Mouse (Mus musculus) midbrain, embryonic 16.5 days (tissue): Measurements from ENCODE around the gene Vwa8. TPM values are rescaled to one million over a fixed set of nuclear protein-coding genes. Genes with fewer than 3 reads are reported as not detected.

Source experiments
- ATAC-seq: fragments of 200-750 bp; cut with Nextera tagmentation; 2 replicates; pipeline ENCODE4 v1.8.0; 2017; ENCODE audit warnings: moderate TSS enrichment
- H3K27ac ChIP-seq: fragments of 300-500 bp; sonication (generic); 2 replicates; pipeline ENCODE4 v1.5.1; 2014; ENCODE audit warnings: mild to moderate bottlenecking, low read length, mixed read lengths
- H3K27me3 ChIP-seq: fragments of 300-500 bp; sonication (generic); 2 replicates; pipeline ENCODE4 v1.6.1; 2014; ENCODE audit warnings: low read depth, low read length, mixed read lengths; ENCODE audit not compliant: control insufficient read depth, insufficient read depth
- H3K36me3 ChIP-seq: fragments of 300-500 bp; sonication (generic); 2 replicates; pipeline ENCODE4 v1.6.1; 2014; ENCODE audit warnings: mild to moderate bottlenecking, low read length, moderate library complexity, mixed read lengths; ENCODE audit not compliant: control insufficient read depth, insufficient read depth
- H3K4me1 ChIP-seq: fragments of 300-500 bp; sonication (generic); 2 replicates; pipeline ENCODE4 v1.6.1; 2014; ENCODE audit warnings: mild to moderate bottlenecking, low read length, mixed read lengths; ENCODE audit not compliant: control insufficient read depth, insufficient read depth
- H3K4me2 ChIP-seq: fragments of 300-500 bp; sonication (generic); 2 replicates; pipeline ENCODE4 v1.6.1; 2014; ENCODE audit warnings: mild to moderate bottlenecking, low read length, mixed read lengths
- H3K4me3 ChIP-seq: fragments of 300-500 bp; sonication (generic); 2 replicates; pipeline ENCODE4 v1.5.1; 2014; ENCODE audit warnings: low read depth, mild to moderate bottlenecking, low read length, moderate library complexity, mixed read lengths
- H3K9ac ChIP-seq: fragments of 300-500 bp; sonication (generic); 2 replicates; pipeline ENCODE4 v1.6.1; 2014; ENCODE audit warnings: low read depth, low read length, mixed read lengths
- H3K9me3 ChIP-seq: fragments of 300-500 bp; sonication (generic); replicated peaks from 2 replicates; pipeline ENCODE4 v1.6.1; 2014; ENCODE audit warnings: mild to moderate bottlenecking, low read length, mixed read lengths; ENCODE audit not compliant: control insufficient read depth, poor library complexity, severe bottlenecking
- WGBS: fragments of 180-500 bp; shearing (Covaris S2); extraction: QIAGEN DNeasy Blood & Tissue Kit; methylation state at CpG from one replicate; pipeline ENCODE4 v1.1.7; 2014; 5-methylcytosine and 5-hydroxymethylcytosine counted together
- polyA plus RNA-seq: library from polyadenylated mRNA; unstranded; fragments of >200 nt; fragmentation: Nextera tagmentation; extraction: Ambion mirVana; gene quantifications from 2 replicates; pipeline ENCODE4 v1.2.1, GENCODE M21; 2015

Vwa8 gene
- polyA plus RNA-seq, 1 experiment from 2014 or later, result 7.3 TPM

DNA sequence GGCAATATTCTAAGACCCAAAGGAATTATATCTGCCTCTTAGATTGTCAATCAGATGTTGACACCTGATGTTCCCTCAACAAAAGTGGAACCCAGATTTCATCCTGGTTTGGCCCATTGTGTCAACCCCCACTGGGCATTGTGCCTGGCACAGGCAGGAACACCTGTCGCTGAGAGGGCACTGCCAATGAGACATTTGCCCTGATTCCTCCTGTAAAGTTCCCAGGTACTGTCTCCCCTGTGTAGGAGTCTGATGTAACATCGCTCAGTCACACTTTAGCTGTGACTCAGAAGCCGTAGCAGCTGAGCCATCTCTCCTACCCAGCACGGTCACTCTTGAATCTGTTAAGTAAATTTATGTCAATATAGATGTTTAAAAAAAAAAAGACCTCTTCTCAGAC lies 382.8 kb downstream of the Vwa8 start:
- ATAC-seq, result no peak
- Histone ChIP-seq H3K9me3 (no peaks in the 10 kb centered on the region), H3K36me3 (no peaks in the 10 kb centered on the region), H3K27me3 (no peaks in the 10 kb centered on the region), H3K27ac (no peak overlapping the region), H3K4me3 (no peak overlapping the region), H3K4me1 (no peaks in the 10 kb centered on the region), H3K4me2 (no peak overlapping the region), H3K9ac (no peak overlapping the region)
- WGBS, result 87% methylated on average over 4 of the region's 4 CpGs

DNA sequence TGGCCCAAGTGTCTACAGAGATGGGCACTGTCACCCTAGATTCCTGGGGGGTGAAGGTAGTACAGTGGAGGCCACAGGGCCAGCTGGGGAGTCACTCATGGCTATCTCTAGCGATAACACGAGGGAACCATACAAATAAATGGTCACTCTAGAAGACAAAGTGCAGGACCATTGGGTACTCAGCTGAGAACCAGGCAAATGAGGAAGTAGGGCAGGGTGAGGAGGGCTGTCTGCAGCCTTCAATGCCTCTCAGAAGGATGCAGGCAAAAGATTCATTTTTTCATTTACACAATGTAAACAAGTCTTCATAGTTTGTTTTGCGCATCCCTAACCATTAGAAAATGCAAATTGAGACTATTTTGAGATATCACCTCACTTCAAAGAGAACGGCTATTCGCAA lies 384.8 kb downstream of the Vwa8 start:
- Histone ChIP-seq H3K4me1 (no peaks in the 10 kb centered on the region), H3K27ac (no peak overlapping the region), H3K9me3 (no peaks in the 10 kb centered on the region), H3K4me2 (no peak overlapping the region), H3K36me3 (no peaks in the 10 kb centered on the region), H3K4me3 (no peak overlapping the region), H3K9ac (no peak overlapping the region), H3K27me3 (no peaks in the 10 kb centered on the region)
- 93% methylated on average over 5 of the region's 5 CpGs for WGBS
- no peak for ATAC-seq

DNA sequence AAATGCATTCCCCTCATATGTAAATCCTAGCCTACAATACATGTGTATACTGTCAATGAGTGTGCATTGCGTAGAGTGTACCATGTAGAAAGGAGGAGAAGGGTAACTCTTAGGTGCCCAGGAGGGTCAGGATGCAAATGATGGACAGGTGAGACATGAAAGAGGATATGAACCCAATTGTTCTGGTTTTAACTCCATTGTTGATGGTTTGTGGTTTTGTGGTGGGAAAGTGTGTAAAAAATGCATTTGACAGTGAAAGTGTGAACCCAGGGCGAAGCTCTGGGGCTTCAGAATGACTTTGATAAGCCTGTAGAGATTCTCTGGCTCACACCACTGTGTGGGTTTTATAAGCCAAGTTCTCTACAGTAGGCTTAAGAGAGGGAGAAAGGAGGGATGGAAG lies 385.7 kb downstream of the Vwa8 start:
- H3K9ac ChIP-seq, result no peak overlapping the region
- 98% methylated on average over 2 of the region's 2 CpGs for WGBS
- H3K9me3 ChIP-seq, result no peaks in the 10 kb centered on the region
- no peak overlapping the region for H3K4me2 ChIP-seq
- no peaks in the 10 kb centered on the region for H3K27me3 ChIP-seq
- no peak for ATAC-seq
- H3K27ac ChIP-seq, result no peak overlapping the region
- H3K36me3 ChIP-seq, result no peaks in the 10 kb centered on the region
- H3K4me1 ChIP-seq, result no peaks in the 10 kb centered on the region
- no peak overlapping the region for H3K4me3 ChIP-seq

DNA sequence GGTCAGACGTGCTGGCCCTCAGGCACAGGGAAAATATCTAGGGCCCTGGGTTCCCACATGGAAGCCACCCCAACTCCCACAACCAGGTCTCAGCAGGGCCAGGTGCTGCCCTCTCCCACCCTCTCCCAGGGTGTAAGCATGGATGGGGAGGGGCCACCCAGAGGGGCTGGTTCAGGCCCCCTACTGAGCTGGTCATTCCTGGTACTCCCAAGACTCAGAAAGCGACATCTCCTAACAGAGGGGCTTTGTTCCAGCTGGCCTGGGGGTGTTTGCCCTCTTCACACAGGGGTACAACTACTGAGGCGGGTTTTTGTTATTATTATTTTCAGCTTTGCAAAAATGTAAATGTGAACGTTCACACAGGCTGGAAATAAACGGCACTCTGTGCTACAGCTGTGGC lies 386.3 kb downstream of the Vwa8 start:
- H3K4me2 ChIP-seq, result no peak overlapping the region
- no peaks in the 10 kb centered on the region for H3K4me1 ChIP-seq
- H3K27me3 ChIP-seq, result no peaks in the 10 kb centered on the region
- H3K9ac ChIP-seq, result no peak overlapping the region
- H3K36me3 ChIP-seq, result no peaks in the 10 kb centered on the region
- H3K9me3 ChIP-seq, result no peaks in the 10 kb centered on the region
- H3K4me3 ChIP-seq, result no peak overlapping the region
- no peak for ATAC-seq
- WGBS, result 59% methylated on average over 5 of the region's 5 CpGs
- H3K27ac ChIP-seq, result no peak overlapping the region

DNA sequence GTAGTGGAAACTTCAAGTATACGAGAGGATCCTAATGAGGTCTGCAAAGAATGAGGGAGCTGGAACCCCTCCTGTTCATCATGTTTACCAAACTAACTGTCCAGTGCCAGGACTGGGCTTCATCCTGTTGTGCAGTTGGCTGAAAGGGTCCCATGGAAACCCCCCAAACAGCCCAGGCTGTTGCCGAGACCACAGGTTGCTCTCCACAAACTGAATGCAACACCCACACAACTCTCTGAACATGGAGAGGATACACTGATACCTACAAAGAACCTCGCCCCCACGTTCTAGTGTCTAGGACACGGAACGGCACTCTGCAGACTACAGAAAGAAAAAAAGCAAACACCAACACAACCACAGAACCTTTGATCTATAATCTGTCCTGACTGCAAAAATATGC lies 387.4 kb downstream of the Vwa8 start:
- Histone ChIP-seq H3K27ac (no peak overlapping the region), H3K4me3 (no peak overlapping the region), H3K9ac (no peak overlapping the region), H3K4me1 (no peaks in the 10 kb centered on the region), H3K36me3 (no peaks in the 10 kb centered on the region), H3K4me2 (no peak overlapping the region), H3K9me3 (no peaks in the 10 kb centered on the region), H3K27me3 (no peaks in the 10 kb centered on the region)
- ATAC-seq, result no peak
- WGBS, result 85% methylated on average over 6 of the region's 6 CpGs

DNA sequence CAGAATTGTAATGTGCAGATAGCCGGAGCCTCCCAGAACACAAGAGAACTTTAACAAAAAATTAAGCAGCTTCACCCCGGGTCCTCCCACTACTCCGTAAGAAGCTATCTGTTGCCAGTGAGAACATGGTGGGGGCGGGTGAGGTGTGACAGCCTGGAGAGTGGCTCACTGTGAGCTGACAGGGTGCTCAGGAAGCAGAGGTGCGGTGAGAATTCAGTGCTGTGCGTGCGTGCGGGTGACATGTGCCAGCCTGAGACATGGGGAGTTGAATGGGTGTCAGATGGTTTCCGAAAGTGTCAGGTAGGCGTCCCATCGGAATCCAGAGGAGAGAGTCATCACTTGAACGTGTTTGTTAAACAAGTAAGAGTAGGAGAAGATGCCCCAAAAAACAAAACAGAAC lies 390.6 kb downstream of the Vwa8 start:
- no peak overlapping the region for H3K4me3 ChIP-seq

DNA sequence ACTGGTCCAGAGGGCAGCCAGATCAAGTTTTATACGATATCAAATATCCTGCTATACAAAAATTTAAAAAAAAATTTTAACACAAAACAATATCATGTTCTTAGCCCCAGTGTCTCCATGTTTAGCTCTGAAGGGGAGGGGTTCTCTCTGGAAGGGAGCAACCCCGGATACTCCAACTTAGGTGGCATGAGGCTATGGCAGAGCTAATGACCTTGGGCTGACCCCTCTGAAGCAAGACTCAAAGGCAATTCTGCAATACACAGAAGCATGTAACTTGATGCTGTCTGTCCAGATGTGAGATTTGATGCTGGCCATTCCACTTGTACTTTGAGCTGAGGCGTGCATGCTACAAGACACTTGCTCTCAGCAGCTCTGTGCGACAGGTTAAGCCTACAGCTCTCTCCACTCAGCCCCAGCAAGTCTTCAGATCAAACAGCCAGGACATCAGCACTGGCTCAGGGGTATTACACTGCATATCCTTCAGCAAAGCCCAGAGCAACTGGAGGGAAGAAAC lies 392.3 kb downstream of the Vwa8 start:
- H3K4me1 ChIP-seq, result 0 out of 2 replicates have a peak, but pooled peaks cover 2% of the 10 kb centered on the region
- H3K36me3 ChIP-seq, result no peaks in the 10 kb centered on the region
- no peaks in the 10 kb centered on the region for H3K9me3 ChIP-seq
- no peak overlapping the region for H3K9ac ChIP-seq
- H3K4me3 ChIP-seq, result no peak overlapping the region
- no peak overlapping the region for H3K27ac ChIP-seq
- no peaks in the 10 kb centered on the region for H3K27me3 ChIP-seq
- WGBS, result 87% methylated on average over 4 of the region's 4 CpGs
- H3K4me2 ChIP-seq, result no peak overlapping the region
- no peak for ATAC-seq

More for the DNA sequence above, 390.6 kb downstream of the Vwa8 start:
- H3K27ac ChIP-seq, result no peak overlapping the region
- no peaks in the 10 kb centered on the region for H3K27me3 ChIP-seq
- 93% methylated on average over 12 of the region's 12 CpGs for WGBS
- H3K4me1 ChIP-seq, result no peaks in the 10 kb centered on the region
- no peak overlapping the region for H3K4me2 ChIP-seq
- no peaks in the 10 kb centered on the region for H3K36me3 ChIP-seq
- no peak overlapping the region for H3K9ac ChIP-seq
- no peaks in the 10 kb centered on the region for H3K9me3 ChIP-seq
- no peak for ATAC-seq

DNA sequence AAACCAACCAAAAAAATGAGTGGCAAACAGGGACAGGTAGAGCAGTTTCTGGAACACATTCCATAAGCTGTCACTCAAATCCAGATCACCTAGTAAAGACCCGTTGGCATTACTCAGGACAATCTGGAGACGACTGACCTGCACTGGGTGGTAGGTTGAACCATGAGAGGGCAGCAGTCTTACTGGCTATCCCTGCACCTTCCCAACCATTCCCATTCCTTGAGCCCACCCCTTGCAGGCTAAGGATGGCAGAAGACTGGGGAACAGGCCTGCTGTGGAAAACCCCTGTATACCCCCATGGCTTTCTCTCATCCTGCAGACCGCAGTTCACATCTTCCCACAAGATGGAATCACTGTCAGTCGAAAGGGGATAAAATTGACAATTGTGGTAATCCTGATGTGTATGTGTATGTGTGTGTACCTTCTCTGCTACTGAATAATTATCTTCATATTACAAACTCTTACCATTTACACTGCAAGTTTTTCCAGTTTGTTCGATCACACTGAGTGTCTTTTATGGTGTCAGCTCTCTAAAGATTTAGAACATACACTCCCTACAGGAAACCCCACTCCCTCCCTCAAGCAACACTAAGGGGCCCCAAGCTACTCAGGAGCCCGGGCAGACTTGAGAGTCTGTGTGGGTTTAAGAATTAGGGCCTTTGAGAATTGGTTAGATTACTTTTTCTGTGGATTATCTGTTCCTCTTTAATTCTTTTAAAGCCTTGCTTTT lies 393.0 kb downstream of the Vwa8 start:
- Histone ChIP-seq H3K36me3 (no peaks in the 10 kb centered on the region), H3K4me1 (0 out of 2 replicates have a peak, but pooled peaks cover 2% of the 10 kb centered on the region), H3K4me3 (no peak overlapping the region), H3K9ac (no peak overlapping the region), H3K27me3 (no peaks in the 10 kb centered on the region), H3K4me2 (no peak overlapping the region), H3K27ac (no peak overlapping the region), H3K9me3 (no peaks in the 10 kb centered on the region)
- WGBS, result 77% methylated on average over 6 of the region's 6 CpGs
- ATAC-seq, result no peak

DNA sequence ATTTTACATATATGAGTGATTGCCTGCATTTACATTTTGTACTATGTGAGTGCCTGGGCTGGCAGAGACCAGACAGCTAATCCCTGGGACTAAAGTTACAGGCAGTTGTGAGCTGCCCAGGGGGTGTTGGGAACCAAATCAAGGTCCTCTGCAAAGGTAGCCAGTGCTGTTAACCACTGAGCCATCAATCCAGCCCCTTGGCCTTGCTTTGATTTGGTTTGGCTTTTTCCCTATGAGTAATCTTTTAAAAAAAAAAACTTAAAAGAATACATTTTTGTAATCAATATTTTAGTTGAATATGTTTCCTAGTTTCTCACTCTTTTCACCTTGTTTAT lies 393.5 kb downstream of the Vwa8 start:
- H3K36me3 ChIP-seq, result no peaks in the 10 kb centered on the region
- no peak overlapping the region for H3K4me2 ChIP-seq
- no peaks in the 10 kb centered on the region for H3K27me3 ChIP-seq
- H3K4me1 ChIP-seq, result 0 out of 2 replicates have a peak, but pooled peaks cover 2% of the 10 kb centered on the region
- no peak for ATAC-seq
- no peak overlapping the region for H3K9ac ChIP-seq
- no peaks in the 10 kb centered on the region for H3K9me3 ChIP-seq
- H3K4me3 ChIP-seq, result no peak overlapping the region
- no peak overlapping the region for H3K27ac ChIP-seq
